Comparison of ENCODE assay signal across 15 mouse cellular contexts in the genomic region with DNA sequence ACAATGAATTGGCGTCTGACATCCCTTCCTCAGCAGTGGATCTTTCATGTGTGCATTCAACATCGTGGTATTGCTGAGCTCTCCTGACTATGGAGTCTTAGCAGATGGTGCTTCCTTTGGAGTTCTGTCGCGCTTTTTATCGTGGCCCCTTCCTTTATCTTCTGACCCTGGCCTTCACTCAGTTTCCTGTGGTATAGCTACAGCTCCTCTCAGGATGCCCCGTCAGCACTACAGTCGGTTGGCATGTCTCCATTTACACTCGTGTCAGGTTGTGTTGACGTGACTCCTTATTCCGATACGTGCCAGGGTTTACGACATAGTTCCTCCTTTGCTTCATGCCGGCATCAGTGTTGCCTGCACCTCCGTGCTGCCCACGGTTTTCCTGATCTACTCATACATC. TPM values are rescaled to one million over a fixed set of nuclear protein-coding genes. Genes with fewer than 3 reads are reported as not detected.
"Had no signal": no experiment of that assay in that cellular context is flagged by ENCODE, and none has a peak within 500 bp of the region (broad histone marks: within the 10 kb centered on the region; RNA-seq: fewer than 3 reads in every experiment).

No protein-coding gene starts in this region.

- H3K27ac ChIP-seq: kidney, embryonic 15.5 days; limb, embryonic 12.5 days; midbrain, embryonic 13.5 days; stomach, postnatal 0 days had no signal

- H3K9ac ChIP-seq: kidney, embryonic 15.5 days; limb, embryonic 12.5 days; midbrain, embryonic 13.5 days had no signal

- H3K9me3 ChIP-seq: kidney, embryonic 15.5 days; limb, embryonic 12.5 days; midbrain, embryonic 13.5 days had no signal

- ATAC-seq: intestine, embryonic 16.5 days; lung, postnatal 0 days; midbrain, embryonic 13.5 days had no signal

- H3K4me1 ChIP-seq: kidney, embryonic 15.5 days; limb, embryonic 12.5 days; midbrain, embryonic 13.5 days had no signal

- DNase-seq: kidney, adult 2 months; kidney, postnatal 25 days; layer of hippocampus, adult 9-11 months; lung, adult 2 months; lung, postnatal 36 days had no signal

- H3K4me3 ChIP-seq: kidney, embryonic 15.5 days; limb, embryonic 12.5 days; midbrain, embryonic 13.5 days had no signal

- H3K4me2 ChIP-seq: kidney, embryonic 15.5 days; limb, embryonic 12.5 days; midbrain, embryonic 13.5 days had no signal

- H3K27me3 ChIP-seq: kidney, embryonic 15.5 days; limb, embryonic 12.5 days; midbrain, embryonic 13.5 days had no signal

RNA-seq across cellular contexts. Expression of a gene that starts 45.8 kb away (rescaled TPM):
- total RNA-seq: layer of hippocampus, adult 18-20 months; left cerebral cortex, postnatal 36 days; midbrain, postnatal 0 days had no signal
- polyA plus RNA-seq: intestine, embryonic 16.5 days; kidney, embryonic 15.5 days; limb, embryonic 12.5 days; midbrain, embryonic 13.5 days; neural tube, embryonic 14.5 days had no signal

RNA-seq across cellular contexts. Expression of a gene that starts 58.5 kb away (rescaled TPM):
- total RNA-seq: left cerebral cortex, postnatal 36 days; midbrain, postnatal 0 days had no signal
- polyA plus RNA-seq: midbrain, embryonic 13.5 days; neural tube, embryonic 14.5 days had no signal
